Mouse (Mus musculus): ENCODE measurements around the gene Impdh1. TPM values are rescaled to one million over a fixed set of nuclear protein-coding genes. Genes with fewer than 3 reads are reported as not detected.

The Impdh1 gene
- total RNA-seq, 2 experiments from 2014 or later: 84.5 to 87.2 TPM

Small RNA genes lying within 50 kb of the gene (microRNA-seq; reads per million reads assigned to microRNA genes)
- gene Gm24303: 0 reads per million in 2 experiments

Other genes with a start within 250 kb of the Impdh1 start
- gene Lep, start 156.1 kb downstream of the Impdh1 start, total RNA-seq (2021): not detected
- gene Rbm28, start 51.4 kb downstream of the Impdh1 start, total RNA-seq (2021): 10 to 100 TPM; 33.7 to 43.6 TPM
- 10 to 100 TPM in 1 of 2 experiments, 1 to 10 TPM in 1; 8.1 to 10.3 TPM for gene Prrt4, start 36.8 kb downstream of the Impdh1 start, total RNA-seq (2021)
- 1 to 10 TPM; 7.3 to 7.6 TPM for gene Hilpda, start 56.1 kb upstream of the Impdh1 start, total RNA-seq (2021)
- gene Fam71f2, start 63.2 kb upstream of the Impdh1 start, total RNA-seq (2021): not detected
- gene Fam71f1, start 102.8 kb upstream of the Impdh1 start, total RNA-seq (2021): not detected
- 100 to 1,000 TPM; 105 to 109 TPM for gene Calu, start 131.7 kb upstream of the Impdh1 start, total RNA-seq (2021)
- gene Opn1sw, start 172.1 kb upstream of the Impdh1 start, total RNA-seq (2021): 1 to 10 TPM in 1 of 2 experiments, under 1 TPM in 1; 0.54 to 1.1 TPM
- 10 to 100 TPM; 60.7 to 66.7 TPM for gene Ccdc136, start 179.9 kb upstream of the Impdh1 start, total RNA-seq (2021)
- gene Flnc, start 216.9 kb upstream of the Impdh1 start, total RNA-seq (2021): 1 to 10 TPM; 4.0 to 4.4 TPM